Mouse (Mus musculus): ENCODE data around the gene Sdf2l1. TPM values are rescaled to one million over a fixed set of nuclear protein-coding genes. Genes with fewer than 3 reads are reported as not detected.

Gene Sdf2l1
- 24.7 TPM for polyA plus RNA-seq (2014; fragmentation: Illumina TruSeq; extraction: RNeasy Lipid Tissue Mini Kit (QIAGEN cat#74804); ENCODE audit: low read depth, low replicate concordance)

GRCm38 (mm10) chr16:17132089-17132905 is at the start of gene Sdf2l1:
TSS of gene Sdf2l1 (minus strand) at chr16:17132383.

GRCm38 (mm10) chr16:17146772-17147235 is 14.6 kb upstream of the Sdf2l1 start, which contains the start of gene Ccdc116:
TSS of gene Ccdc116 (minus strand) at chr16:17147229.

DNA sequence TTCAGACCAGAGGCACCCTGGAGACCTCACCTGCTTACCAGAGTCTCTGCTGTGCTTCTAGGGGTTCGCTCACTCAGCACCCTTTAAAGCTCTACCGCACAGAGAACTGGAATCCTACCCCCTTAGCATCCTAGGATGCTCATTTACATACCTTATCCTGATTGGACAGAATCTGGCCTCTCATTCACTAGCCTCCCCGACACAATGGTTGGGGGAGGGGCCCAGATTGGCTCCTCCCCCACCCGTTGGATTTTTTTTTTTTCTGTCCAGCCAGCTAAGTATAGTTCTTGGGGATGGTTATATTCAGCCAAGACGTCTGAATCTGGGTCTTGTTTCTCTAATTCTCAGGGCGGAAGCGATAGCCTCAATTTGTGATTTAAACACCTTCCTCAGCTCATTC is 12.2 kb upstream of the Sdf2l1 start, which contains the start of gene Ydjc:
Ydjc (plus strand) TSS at position 283 of the 400 bp plus-strand sequence.

DNA sequence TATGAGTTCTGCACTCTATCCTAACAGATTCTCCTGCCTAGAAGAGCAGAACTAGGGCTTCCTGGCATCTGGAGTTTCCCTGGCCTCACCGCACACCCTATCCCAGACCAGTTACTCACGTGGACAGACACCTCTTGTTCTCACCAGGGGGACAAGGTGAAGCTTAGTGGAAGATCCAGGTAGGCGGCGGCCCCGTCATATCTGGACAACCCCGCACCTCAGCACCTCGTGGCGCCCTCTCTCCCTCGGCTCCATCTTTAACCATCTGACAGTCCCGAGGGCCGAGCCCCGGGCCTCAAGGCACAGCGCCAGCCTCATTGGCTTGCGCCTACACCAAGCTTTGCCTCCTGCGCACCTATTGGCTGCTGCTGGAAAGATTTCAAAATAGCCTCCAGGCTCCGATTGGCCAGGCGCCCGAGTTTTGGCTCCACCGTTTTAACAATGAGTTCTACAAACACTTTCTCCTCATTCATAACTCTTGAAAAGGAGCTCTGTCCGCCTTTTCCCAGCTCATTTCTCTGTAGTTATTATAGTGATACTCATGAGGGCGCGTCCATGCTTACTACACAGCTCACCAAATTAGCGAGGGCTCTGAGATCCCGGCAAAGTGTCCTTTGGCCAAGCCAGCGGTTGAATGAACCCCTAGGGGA is 7.2 kb downstream of the Sdf2l1 start, which contains the start of gene 2610318N02Rik:
2610318N02Rik (minus strand) TSS at position 297 of the 650 bp plus-strand sequence.

DNA sequence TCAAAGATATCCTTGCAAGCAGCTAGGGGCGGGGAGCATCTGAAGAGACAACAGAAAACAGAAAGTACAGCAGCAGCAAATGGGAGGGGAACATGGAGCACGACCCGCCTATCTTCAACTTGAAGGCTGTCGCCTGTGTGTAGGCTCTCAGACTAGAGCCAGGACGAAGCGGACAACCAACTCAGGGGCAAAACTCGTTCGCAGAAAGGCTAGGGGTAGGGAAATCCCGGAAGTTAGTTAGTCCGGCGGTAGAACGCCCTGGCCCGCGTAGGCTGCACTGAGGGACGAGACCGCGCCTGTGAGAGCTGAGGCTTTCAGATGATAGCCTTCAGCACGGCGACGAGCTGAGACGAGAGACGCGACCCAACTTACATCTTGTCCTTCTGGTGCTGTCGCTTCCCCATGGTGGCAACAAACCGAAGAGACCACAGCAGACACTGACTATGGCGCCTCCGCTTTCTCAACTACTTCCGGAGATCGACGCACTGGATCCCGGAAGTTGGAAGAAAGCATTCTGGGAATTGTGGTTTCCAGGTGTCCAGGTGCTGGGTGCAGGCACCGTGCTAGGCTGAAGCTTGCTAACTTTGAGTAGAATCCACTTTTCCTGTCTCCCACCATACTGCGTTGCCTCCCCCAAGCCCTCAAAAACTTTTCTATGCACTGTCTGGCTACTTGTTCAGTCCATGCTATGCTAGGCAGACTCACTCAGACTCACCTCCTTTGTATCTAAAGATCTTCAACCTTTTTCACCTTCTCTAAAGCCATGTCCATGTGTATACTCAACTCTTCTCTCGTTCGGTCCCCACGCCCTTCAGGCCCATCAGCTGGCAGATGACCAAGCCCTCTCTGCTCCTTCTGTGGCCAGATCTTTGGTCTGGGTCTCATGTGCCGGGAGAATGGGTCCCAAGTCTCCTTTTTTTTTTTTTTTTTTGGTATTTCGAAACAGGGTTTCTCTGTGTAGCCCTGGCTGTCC is 21.1 kb downstream of the Sdf2l1 start, which contains the start of gene Ppil2:
Ppil2 (minus strand) TSS at position 487 of the 973 bp plus-strand sequence.

Other genes starting within 250 kb of the Sdf2l1 start
- gene Ppm1f, start 235.9 kb downstream of the Sdf2l1 start, polyA plus RNA-seq (2014; fragmentation: Illumina TruSeq; extraction: RNeasy Lipid Tissue Mini Kit (QIAGEN cat#74804); ENCODE audit: low read depth, low replicate concordance) = 4.1 TPM
- 99.5 TPM for gene Mapk1, start 149.0 kb downstream of the Sdf2l1 start, polyA plus RNA-seq (2014; fragmentation: Illumina TruSeq; extraction: RNeasy Lipid Tissue Mini Kit (QIAGEN cat#74804); ENCODE audit: low read depth, low replicate concordance)
- 204 TPM for gene Ypel1, start 62.7 kb downstream of the Sdf2l1 start, polyA plus RNA-seq (2014; fragmentation: Illumina TruSeq; extraction: RNeasy Lipid Tissue Mini Kit (QIAGEN cat#74804); ENCODE audit: low read depth, low replicate concordance)
- 123 TPM for gene Ppil2, start 21.1 kb downstream of the Sdf2l1 start, polyA plus RNA-seq (2014; fragmentation: Illumina TruSeq; extraction: RNeasy Lipid Tissue Mini Kit (QIAGEN cat#74804); ENCODE audit: low read depth, low replicate concordance)
- gene 2610318N02Rik, start 7.2 kb downstream of the Sdf2l1 start, polyA plus RNA-seq (2014; fragmentation: Illumina TruSeq; extraction: RNeasy Lipid Tissue Mini Kit (QIAGEN cat#74804); ENCODE audit: low read depth, low replicate concordance) = 188 TPM
- gene Ydjc, start 12.2 kb upstream of the Sdf2l1 start, polyA plus RNA-seq (2014; fragmentation: Illumina TruSeq; extraction: RNeasy Lipid Tissue Mini Kit (QIAGEN cat#74804); ENCODE audit: low read depth, low replicate concordance) = 9.9 TPM
- 59.5 TPM for gene Ccdc116, start 14.8 kb upstream of the Sdf2l1 start, polyA plus RNA-seq (2014; fragmentation: Illumina TruSeq; extraction: RNeasy Lipid Tissue Mini Kit (QIAGEN cat#74804); ENCODE audit: low read depth, low replicate concordance)
- gene Ube2l3, start 70.3 kb upstream of the Sdf2l1 start, polyA plus RNA-seq (2014; fragmentation: Illumina TruSeq; extraction: RNeasy Lipid Tissue Mini Kit (QIAGEN cat#74804); ENCODE audit: low read depth, low replicate concordance) = 193 TPM
- 66.6 TPM for gene Rimbp3, start 76.2 kb upstream of the Sdf2l1 start, polyA plus RNA-seq (2014; fragmentation: Illumina TruSeq; extraction: RNeasy Lipid Tissue Mini Kit (QIAGEN cat#74804); ENCODE audit: low read depth, low replicate concordance)
- 0.95 TPM for gene Hic2, start 101.2 kb upstream of the Sdf2l1 start, polyA plus RNA-seq (2014; fragmentation: Illumina TruSeq; extraction: RNeasy Lipid Tissue Mini Kit (QIAGEN cat#74804); ENCODE audit: low read depth, low replicate concordance)
- 1.1 TPM for gene Tmem191c, start 143.7 kb upstream of the Sdf2l1 start, polyA plus RNA-seq (2014; fragmentation: Illumina TruSeq; extraction: RNeasy Lipid Tissue Mini Kit (QIAGEN cat#74804); ENCODE audit: low read depth, low replicate concordance)
- gene Serpind1, start 199.0 kb upstream of the Sdf2l1 start, polyA plus RNA-seq (2014; fragmentation: Illumina TruSeq; extraction: RNeasy Lipid Tissue Mini Kit (QIAGEN cat#74804); ENCODE audit: low read depth, low replicate concordance) = 0.10 TPM